ENCODE assay signal across 10 mouse cellular contexts in the genomic region with DNA sequence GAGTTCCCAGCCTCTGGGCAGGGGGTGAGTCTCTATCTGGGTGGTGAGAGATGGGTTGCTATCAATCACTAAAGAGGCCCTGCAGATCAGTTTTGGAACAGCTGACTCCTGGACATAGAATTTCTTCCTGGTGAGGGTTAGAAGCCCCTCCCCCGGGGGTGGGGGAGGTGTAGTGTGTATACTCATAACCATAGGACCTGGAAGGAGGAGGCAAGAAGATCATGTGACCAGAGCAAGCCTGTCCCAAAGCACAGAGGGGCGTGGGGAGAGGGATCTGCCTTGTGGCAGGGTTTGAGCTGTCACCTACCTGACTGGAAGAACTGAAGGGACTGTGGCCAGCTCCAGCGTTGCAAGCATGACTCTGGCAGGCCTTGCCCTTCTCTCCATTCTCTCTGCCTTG. TPM values are rescaled to one million over a fixed set of nuclear protein-coding genes. Genes with fewer than 3 reads are reported as not detected.
DNase-seq lines count a peak whose midpoint lies in the region; ATAC-seq and TF ChIP-seq lines count a peak whose summit lies in the region.
"Had no signal": no experiment of that assay in that cellular context is flagged by ENCODE, and none has a peak within 500 bp of the region (broad histone marks: within the 10 kb centered on the region; RNA-seq: fewer than 3 reads in every experiment).

No protein-coding gene starts in this region.

- no peaks in the 10 kb centered on the region for H3K9me3 ChIP-seq in hindbrain, embryonic 10.5 days
- H3K9me3 ChIP-seq in hindbrain, embryonic 14.5 days (ENCODE audit: control insufficient read depth, low read length) = no peaks in the 10 kb centered on the region
- no peaks in the 10 kb centered on the region for H3K9me3 ChIP-seq in forebrain, embryonic 16.5 days (ENCODE audit: control insufficient read depth, low read length)
- no peaks in the 10 kb centered on the region for H3K9me3 ChIP-seq in midbrain, postnatal 0 days (ENCODE audit: low read length)
- H3K9me3 ChIP-seq in intestine, postnatal 0 days (ENCODE audit: control insufficient read depth) = no peaks in the 10 kb centered on the region

- H3K27me3 ChIP-seq in hindbrain, embryonic 10.5 days (ENCODE audit: insufficient read depth, poor library complexity, severe bottlenecking) = no peaks in the 10 kb centered on the region
- H3K27me3 ChIP-seq in hindbrain, embryonic 14.5 days (ENCODE audit: control insufficient read depth, insufficient read depth, low read length) = no peaks in the 10 kb centered on the region
- no peaks in the 10 kb centered on the region for H3K27me3 ChIP-seq in forebrain, embryonic 16.5 days (replicated peaks; ENCODE audit: control insufficient read depth, insufficient read depth, low read length)
- H3K27me3 ChIP-seq in midbrain, postnatal 0 days (ENCODE audit: insufficient read depth, low read length) = no peaks in the 10 kb centered on the region
- H3K27me3 ChIP-seq in intestine, postnatal 0 days (replicated peaks; ENCODE audit: control insufficient read depth, insufficient read depth, low read length) = no peaks in the 10 kb centered on the region
- H3K27me3 ChIP-seq in kidney, adult 2 months (replicated peaks; ENCODE audit: control insufficient read depth, insufficient read depth, low read length) = no peaks in the 10 kb centered on the region

- H3K9ac ChIP-seq in hindbrain, embryonic 14.5 days = no peak overlapping the region
- H3K9ac ChIP-seq in forebrain, embryonic 16.5 days (replicated peaks; ENCODE audit: low read depth, low read length) = no peak overlapping the region
- no peak overlapping the region for H3K9ac ChIP-seq in midbrain, postnatal 0 days (replicated peaks; ENCODE audit: low read length, poor library complexity, severe bottlenecking)
- H3K9ac ChIP-seq in intestine, postnatal 0 days (ENCODE audit: low read depth, low read length) = no peak overlapping the region

- ATAC-seq in hindbrain, embryonic 14.5 days (ENCODE audit: low FRiP score) = no peak; the same call in 1 of the 2 replicates
- ATAC-seq in forebrain, embryonic 16.5 days = no peak
- ATAC-seq in midbrain, postnatal 0 days (ENCODE audit: low FRiP score) = 0 out of 2 replicates have a peak, but pooled peaks have one; percentile 15
- no peak for ATAC-seq in intestine, postnatal 0 days

- no peak for TF ChIP-seq POLR2A in kidney, adult 2 months (IDR thresholded peaks at IDR 0.05; ENCODE audit: low read depth, low read length)

- peak; percentile 31 for DNase-seq in hindbrain, embryonic 10.5 days (ENCODE audit: low spot score)
- no peak for DNase-seq in hindbrain, embryonic 14.5 days (ENCODE audit: low spot score)
- peak; percentile 42 for DNase-seq in NIH3T3 (ENCODE audit: low read depth)
- DNase-seq in midbrain, postnatal 0 days (ENCODE audit: low spot score) = no peak
- DNase-seq in cerebellum, postnatal 25 days = no peak
- no peak for DNase-seq in kidney, adult 2 months
- DNase-seq: layer of hippocampus, postnatal 36 days; right cerebral cortex, postnatal 25 days had no signal

- 30% methylated on average over 3 of the region's 3 CpGs for WGBS in hindbrain, embryonic 10.5 days
- 42% methylated on average over 3 of the region's 3 CpGs for WGBS in hindbrain, embryonic 14.5 days
- 33% methylated on average over 3 of the region's 3 CpGs for WGBS in forebrain, embryonic 16.5 days
- WGBS in midbrain, postnatal 0 days = 35% methylated on average over 3 of the region's 3 CpGs
- WGBS in intestine, postnatal 0 days = 31% methylated on average over 3 of the region's 3 CpGs
- 44% methylated on average over 3 of the region's 3 CpGs for WGBS in kidney, adult 2 months

- peaks cover 17% of the 10 kb centered on the region for H3K4me1 ChIP-seq in hindbrain, embryonic 10.5 days (replicated peaks)
- H3K4me1 ChIP-seq in hindbrain, embryonic 14.5 days (replicated peaks; ENCODE audit: control insufficient read depth, insufficient read depth, low read length) = 0 out of 2 replicates have a peak, but pooled peaks cover 5% of the 10 kb centered on the region
- peaks cover 5% of the 10 kb centered on the region for H3K4me1 ChIP-seq in forebrain, embryonic 16.5 days (replicated peaks; ENCODE audit: control insufficient read depth, insufficient read depth, low read length)
- no peaks in the 10 kb centered on the region for H3K4me1 ChIP-seq in midbrain, postnatal 0 days (ENCODE audit: insufficient read depth, low read length)
- no peaks in the 10 kb centered on the region for H3K4me1 ChIP-seq in intestine, postnatal 0 days (replicated peaks; ENCODE audit: control insufficient read depth, insufficient read depth, low read length)
- no peaks in the 10 kb centered on the region for H3K4me1 ChIP-seq in kidney, adult 2 months (ENCODE audit: control insufficient read depth, insufficient read depth, low read length)

- H3K4me3 ChIP-seq in hindbrain, embryonic 10.5 days = no peak overlapping the region
- no peak overlapping the region for H3K4me3 ChIP-seq in hindbrain, embryonic 14.5 days (replicated peaks; ENCODE audit: low read length)
- H3K4me3 ChIP-seq in forebrain, embryonic 16.5 days (replicated peaks; ENCODE audit: low read length) = no peak overlapping the region
- no peak overlapping the region for H3K4me3 ChIP-seq in midbrain, postnatal 0 days (ENCODE audit: low read depth, low read length)
- no peak overlapping the region for H3K4me3 ChIP-seq in intestine, postnatal 0 days (ENCODE audit: low read depth, low read length)
- no peak overlapping the region for H3K4me3 ChIP-seq in kidney, adult 2 months (ENCODE audit: insufficient read depth, low read depth, low read length)

- H3K27ac ChIP-seq in hindbrain, embryonic 10.5 days = peak overlapping the region; percentile 46
- no peak overlapping the region for H3K27ac ChIP-seq in hindbrain, embryonic 14.5 days
- peak overlapping the region; percentile 70; the same call in 1 of the 2 replicates for H3K27ac ChIP-seq in forebrain, embryonic 16.5 days (ENCODE audit: low read length)
- H3K27ac ChIP-seq in midbrain, postnatal 0 days (ENCODE audit: low read depth, low read length) = 0 out of 2 replicates have a peak overlapping the region, but pooled peaks have one; percentile 63
- no peak overlapping the region for H3K27ac ChIP-seq in intestine, postnatal 0 days (ENCODE audit: low read depth, low read length)
- no peak overlapping the region for H3K27ac ChIP-seq in kidney, adult 2 months (ENCODE audit: insufficient read depth, low read depth, low read length)

- no peaks in the 10 kb centered on the region for H3K36me3 ChIP-seq in hindbrain, embryonic 10.5 days
- no peaks in the 10 kb centered on the region for H3K36me3 ChIP-seq in hindbrain, embryonic 14.5 days (replicated peaks; ENCODE audit: control insufficient read depth, insufficient read depth)
- H3K36me3 ChIP-seq in forebrain, embryonic 16.5 days (ENCODE audit: control insufficient read depth, insufficient read depth) = no peaks in the 10 kb centered on the region
- H3K36me3 ChIP-seq in midbrain, postnatal 0 days (ENCODE audit: insufficient read depth, low read length) = no peaks in the 10 kb centered on the region
- H3K36me3 ChIP-seq in intestine, postnatal 0 days (ENCODE audit: control insufficient read depth, insufficient read depth) = no peaks in the 10 kb centered on the region
- H3K36me3 ChIP-seq in kidney, adult 2 months (ENCODE audit: control insufficient read depth, insufficient read depth, low read length) = no peaks in the 10 kb centered on the region

- no peak overlapping the region for H3K4me2 ChIP-seq in hindbrain, embryonic 14.5 days (replicated peaks)
- H3K4me2 ChIP-seq in forebrain, embryonic 16.5 days (ENCODE audit: low read length) = no peak overlapping the region
- H3K4me2 ChIP-seq in midbrain, postnatal 0 days (ENCODE audit: low read depth, low read length, poor library complexity, severe bottlenecking) = no peak overlapping the region
- no peak overlapping the region for H3K4me2 ChIP-seq in intestine, postnatal 0 days (replicated peaks; ENCODE audit: low read depth)

- TF ChIP-seq CTCF in midbrain, postnatal 0 days (IDR thresholded peaks at IDR 0.05) = no peak
- TF ChIP-seq CTCF in intestine, postnatal 0 days (IDR thresholded peaks at IDR 0.05; ENCODE audit: low read depth) = no peak
- TF ChIP-seq CTCF in kidney, adult 2 months (conservative IDR thresholded peaks at IDR 0.05; ENCODE audit: insufficient read depth, insufficient read length, low read depth, low read length) = no peak

RNA-seq across cellular contexts. Expression of a gene that starts 18.1 kb away (rescaled TPM):
- polyA plus RNA-seq in hindbrain, embryonic 10.5 days (2016; fragmentation: Nextera tagmentation; extraction: Ambion mirVana) = 47.1 and 50.6 TPM in 2 replicates
- polyA plus RNA-seq in hindbrain, embryonic 14.5 days (2014; fragmentation: Nextera tagmentation; extraction: Ambion mirVana) = 45.0 and 50.9 TPM in 2 replicates
- 59.5 and 70.2 TPM in 2 replicates for polyA plus RNA-seq in forebrain, embryonic 16.5 days (2015; fragmentation: Nextera tagmentation; extraction: Ambion mirVana)
- 20.6 and 31.1 TPM in 2 replicates for total RNA-seq in midbrain, postnatal 0 days (2014; rRNA removed)
- polyA plus RNA-seq in midbrain, postnatal 0 days (2015; fragmentation: Nextera tagmentation; extraction: Ambion mirVana) = 35.5 and 39.6 TPM in 2 replicates
- polyA plus RNA-seq in intestine, postnatal 0 days (2015; fragmentation: Nextera tagmentation; extraction: Ambion mirVana) = 34.0 and 34.3 TPM in 2 replicates
- polyA plus RNA-seq in kidney, adult 2 months (2012; rRNA removed) = 9.0 and 13.8 TPM in 2 replicates

RNA-seq across cellular contexts. Expression of a gene that starts 35.9 kb away (rescaled TPM):
- polyA plus RNA-seq in hindbrain, embryonic 10.5 days (2016; fragmentation: Nextera tagmentation; extraction: Ambion mirVana) = 19.8 and 23.8 TPM in 2 replicates
- polyA plus RNA-seq in hindbrain, embryonic 14.5 days (2014; fragmentation: Nextera tagmentation; extraction: Ambion mirVana) = 66.0 and 68.9 TPM in 2 replicates
- polyA plus RNA-seq in forebrain, embryonic 16.5 days (2015; fragmentation: Nextera tagmentation; extraction: Ambion mirVana) = 51.2 and 63.0 TPM in 2 replicates
- total RNA-seq in midbrain, postnatal 0 days (2014; rRNA removed) = 37.3 and 55.5 TPM in 2 replicates
- polyA plus RNA-seq in midbrain, postnatal 0 days (2015; fragmentation: Nextera tagmentation; extraction: Ambion mirVana) = 54.3 and 58.3 TPM in 2 replicates
- polyA plus RNA-seq in intestine, postnatal 0 days (2015; fragmentation: Nextera tagmentation; extraction: Ambion mirVana) = 59.2 and 62.0 TPM in 2 replicates
- 36.8 and 42.9 TPM in 2 replicates for polyA plus RNA-seq in kidney, adult 2 months (2012; rRNA removed)

RNA-seq across cellular contexts. Expression of a gene that starts 59.4 kb away (rescaled TPM):
- 14.8 and 15.1 TPM in 2 replicates for polyA plus RNA-seq in hindbrain, embryonic 10.5 days (2016; fragmentation: Nextera tagmentation; extraction: Ambion mirVana)
- 35.7 and 37.0 TPM in 2 replicates for polyA plus RNA-seq in hindbrain, embryonic 14.5 days (2014; fragmentation: Nextera tagmentation; extraction: Ambion mirVana)
- polyA plus RNA-seq in forebrain, embryonic 16.5 days (2015; fragmentation: Nextera tagmentation; extraction: Ambion mirVana) = 35.9 and 36.7 TPM in 2 replicates
- total RNA-seq in midbrain, postnatal 0 days (2014; rRNA removed) = 14.7 and 17.6 TPM in 2 replicates
- polyA plus RNA-seq in midbrain, postnatal 0 days (2015; fragmentation: Nextera tagmentation; extraction: Ambion mirVana) = 34.7 and 35.7 TPM in 2 replicates
- polyA plus RNA-seq in intestine, postnatal 0 days (2015; fragmentation: Nextera tagmentation; extraction: Ambion mirVana) = 11.3 and 11.8 TPM in 2 replicates
- 37.4 and 38.9 TPM in 2 replicates for polyA plus RNA-seq in kidney, adult 2 months (2012; rRNA removed)

Comparison
In these comparisons a context has a peak if more than half of its experiments do, and no peak if none do; other contexts are left out.
1. DNase-seq: peak in hindbrain, embryonic 10.5 days (single experiment) and NIH3T3 (single experiment); none in hindbrain, embryonic 14.5 days (single experiment), midbrain, postnatal 0 days (single experiment), cerebellum, postnatal 25 days (0 of 2) and kidney, adult 2 months (single experiment).
2. H3K27ac ChIP-seq: peak in hindbrain, embryonic 10.5 days (single experiment), forebrain, embryonic 16.5 days (single experiment) and midbrain, postnatal 0 days (single experiment); none in hindbrain, embryonic 14.5 days (single experiment), intestine, postnatal 0 days (single experiment) and kidney, adult 2 months (single experiment).